ENCODE assay signal across 14 mouse cellular contexts in the genomic region with DNA sequence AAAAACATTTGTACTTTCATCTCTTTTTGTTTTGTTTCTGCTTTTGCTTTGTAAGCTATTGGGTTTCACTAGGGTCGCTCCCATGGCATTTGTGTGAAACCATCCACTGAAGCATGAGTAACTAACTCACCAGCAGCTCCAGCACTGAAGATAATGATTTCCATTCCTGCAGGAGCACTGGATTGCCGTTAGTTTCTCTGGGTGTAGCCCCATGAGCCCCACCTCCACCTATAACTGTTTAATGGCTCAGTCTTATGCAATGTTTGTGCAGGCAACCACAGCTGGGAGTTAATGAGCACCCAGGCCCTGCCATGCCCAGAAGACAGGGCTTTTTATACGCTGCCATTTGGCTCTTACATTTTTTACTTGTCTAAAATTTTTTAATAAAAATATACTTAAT. TPM values are rescaled to one million over a fixed set of nuclear protein-coding genes. Genes with fewer than 3 reads are reported as not detected.
DNase-seq lines count a peak whose midpoint lies in the region; ATAC-seq lines count a peak whose summit lies in the region.
"Had no signal": no experiment of that assay in that cellular context is flagged by ENCODE, and none has a peak within 500 bp of the region (broad histone marks: within the 10 kb centered on the region; RNA-seq: fewer than 3 reads in every experiment).

No protein-coding gene starts in this region.

- H3K4me1 ChIP-seq in intestine, embryonic 15.5 days (replicated peaks) = no peaks in the 10 kb centered on the region
- no peaks in the 10 kb centered on the region for H3K4me1 ChIP-seq in liver, embryonic 13.5 days (replicated peaks)
- H3K4me1 ChIP-seq: hindbrain, embryonic 15.5 days; limb, embryonic 15.5 days; midbrain, embryonic 12.5 days had no signal

- peak; percentile 3 for DNase-seq in NIH3T3 (ENCODE audit: low read depth)
- peak; percentile 9 to 40 for DNase-seq in kidney, postnatal 25 days
- no peak for DNase-seq in liver, embryonic 13.5 days
- DNase-seq in adrenal gland, postnatal 14 days = no peak
- DNase-seq in adrenal gland, adult 18-20 months (ENCODE audit: low spot score in 2 of 2) = no peak
- no peak for DNase-seq in embryo, embryonic 11 days
- DNase-seq: cerebellum, postnatal 14 days; gastrocnemius, postnatal 14 days; heart, postnatal 10 days had no signal

- H3K9ac ChIP-seq in intestine, embryonic 15.5 days = no peak overlapping the region
- H3K9ac ChIP-seq in liver, embryonic 13.5 days = no peak overlapping the region
- H3K9ac ChIP-seq: hindbrain, embryonic 15.5 days; limb, embryonic 15.5 days; midbrain, embryonic 12.5 days had no signal

- H3K27ac ChIP-seq in intestine, embryonic 15.5 days = no peak overlapping the region
- no peak overlapping the region for H3K27ac ChIP-seq in liver, embryonic 13.5 days
- H3K27ac ChIP-seq: hindbrain, embryonic 15.5 days; limb, embryonic 15.5 days; midbrain, embryonic 12.5 days had no signal

- ATAC-seq in intestine, embryonic 15.5 days = peak; percentile 97
- ATAC-seq in liver, embryonic 13.5 days (ENCODE audit: low read depth) = peak; percentile 76

- H3K9me3 ChIP-seq in intestine, embryonic 15.5 days = no peaks in the 10 kb centered on the region
- no peaks in the 10 kb centered on the region for H3K9me3 ChIP-seq in liver, embryonic 13.5 days (replicated peaks)
- H3K9me3 ChIP-seq: hindbrain, embryonic 15.5 days; limb, embryonic 15.5 days; midbrain, embryonic 12.5 days had no signal

- no peak overlapping the region for H3K4me3 ChIP-seq in intestine, embryonic 15.5 days (replicated peaks)
- no peak overlapping the region for H3K4me3 ChIP-seq in liver, embryonic 13.5 days (replicated peaks)
- H3K4me3 ChIP-seq: hindbrain, embryonic 15.5 days; limb, embryonic 15.5 days; midbrain, embryonic 12.5 days had no signal

- no peaks in the 10 kb centered on the region for H3K27me3 ChIP-seq in intestine, embryonic 15.5 days (replicated peaks)
- no peaks in the 10 kb centered on the region for H3K27me3 ChIP-seq in liver, embryonic 13.5 days
- H3K27me3 ChIP-seq: hindbrain, embryonic 15.5 days; limb, embryonic 15.5 days; midbrain, embryonic 12.5 days had no signal

- H3K4me2 ChIP-seq in intestine, embryonic 15.5 days (replicated peaks) = no peak overlapping the region
- no peak overlapping the region for H3K4me2 ChIP-seq in liver, embryonic 13.5 days
- H3K4me2 ChIP-seq: hindbrain, embryonic 15.5 days; limb, embryonic 15.5 days; midbrain, embryonic 12.5 days had no signal

- WGBS in intestine, embryonic 15.5 days = 57% methylated on average over 3 of the region's 3 CpGs
- 47% methylated on average over 3 of the region's 3 CpGs for WGBS in liver, embryonic 13.5 days (ENCODE audit: insufficient replicate concordance)

- H3K36me3 ChIP-seq in intestine, embryonic 15.5 days = no peaks in the 10 kb centered on the region
- H3K36me3 ChIP-seq in liver, embryonic 13.5 days = no peaks in the 10 kb centered on the region
- H3K36me3 ChIP-seq: hindbrain, embryonic 15.5 days; limb, embryonic 15.5 days; midbrain, embryonic 12.5 days had no signal

RNA-seq across cellular contexts. Expression of gene Wdr49, which starts 11.0 kb away (rescaled TPM):
- not detected in 2 replicates for polyA plus RNA-seq in intestine, embryonic 15.5 days (2015; fragmentation: Nextera tagmentation; extraction: Ambion mirVana)
- polyA plus RNA-seq in liver, embryonic 13.5 days (2015; fragmentation: Nextera tagmentation; extraction: Ambion mirVana) = not detected in 2 replicates
- not detected in 2 replicates for total RNA-seq in adrenal gland, postnatal 14 days (2021)
- not detected for total RNA-seq in adrenal gland, adult 18-20 months (2021)
- total RNA-seq: gastrocnemius, postnatal 14 days had no signal
- polyA plus RNA-seq: embryonic facial prominence, embryonic 11.5 days; limb, embryonic 15.5 days; midbrain, embryonic 12.5 days had no signal

Comparison
In these comparisons a context has a peak if more than half of its experiments do, and no peak if none do; other contexts are left out.
1. DNase-seq: peak in NIH3T3 (single experiment) and kidney, postnatal 25 days (2 of 2); none in liver, embryonic 13.5 days (single experiment), adrenal gland, postnatal 14 days (single experiment), adrenal gland, adult 18-20 months (0 of 2) and embryo, embryonic 11 days (single experiment).